Mouse (Mus musculus) C2C12 (cell line): Measurements from ENCODE around the gene Shb.

Experiments
- CTCF ChIP-seq: IDR thresholded peaks from one replicate; pipeline ENCODE4 v1.5.1; 2011; ENCODE audit not compliant: control insufficient read depth, insufficient read depth, insufficient read length
- FOSL1 ChIP-seq: IDR thresholded peaks from one replicate; pipeline ENCODE4 v1.8.0; 2011; ENCODE audit warnings: mild to moderate bottlenecking, low read length; ENCODE audit not compliant: poor library complexity, insufficient read depth, severe bottlenecking
- MYOG ChIP-seq: IDR thresholded peaks from one replicate; pipeline ENCODE4 v1.6.1; 2011; ENCODE audit not compliant: control insufficient read depth, insufficient read length; ENCODE audit errors: extremely low read depth
- USF1 ChIP-seq: IDR thresholded peaks from one replicate; pipeline ENCODE4 v1.6.1; 2011; ENCODE audit warnings: low read depth, mild to moderate bottlenecking, control low read depth, moderate library complexity

DNA sequence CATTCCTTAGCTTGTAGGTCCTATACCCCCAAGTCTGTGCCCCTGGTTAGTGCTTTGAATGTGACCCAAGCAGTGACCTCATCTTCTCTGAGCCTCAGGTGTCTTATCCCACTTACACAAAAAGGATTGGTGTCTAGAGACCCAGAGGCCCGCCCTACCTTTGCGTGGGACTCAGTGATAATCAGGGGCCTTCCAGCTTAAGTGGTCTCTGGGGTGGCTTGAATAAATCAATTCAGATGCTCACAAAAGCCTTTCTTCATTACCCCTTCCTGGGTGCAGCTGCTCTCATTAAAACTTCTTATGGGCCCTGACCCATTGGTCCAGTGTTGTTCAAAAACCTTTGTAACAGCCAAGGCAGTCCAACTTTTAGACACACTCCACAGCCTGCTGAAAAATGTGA, 18.7 kb upstream of the Shb start:
- TF ChIP-seq CTCF (no peak), USF1 (no peak), FOSL1 (no peak), MYOG (no peak)
